Comparison of ENCODE assay signal across 8 mouse cellular contexts in genomic region chr5:130171423-130171954, GRCm38 (mm10). TPM values are rescaled to one million over a fixed set of nuclear protein-coding genes. Genes with fewer than 3 reads are reported as not detected.
DNase-seq lines count a peak whose midpoint lies in the region; ATAC-seq lines count a peak whose summit lies in the region.

Gene Rabgef1 (plus strand): TSS chr5:130171798.

- peaks cover 18% of the 10 kb centered on the region for H3K4me1 ChIP-seq in embryonic facial prominence, embryonic 13.5 days
- peaks cover 20% of the 10 kb centered on the region for H3K4me1 ChIP-seq in limb, embryonic 10.5 days
- peaks cover 18% of the 10 kb centered on the region for H3K4me1 ChIP-seq in midbrain, embryonic 12.5 days

- peak; percentile 86 for ATAC-seq in embryonic facial prominence, embryonic 13.5 days (ENCODE audit: insufficient number of reproducible peaks, insufficient read depth, low FRiP score, low TSS enrichment, low read depth)
- peak; percentile 95 for ATAC-seq in midbrain, embryonic 12.5 days (ENCODE audit: low FRiP score, low read depth)

- peak within 1 kb of the TSS; percentile 92 for H3K9ac ChIP-seq in embryonic facial prominence, embryonic 13.5 days
- peak within 1 kb of the TSS; percentile 90 for H3K9ac ChIP-seq in midbrain, embryonic 12.5 days (replicated peaks)

- H3K4me3 ChIP-seq in embryonic facial prominence, embryonic 13.5 days = peak within 1 kb of the TSS; percentile 96
- H3K4me3 ChIP-seq in limb, embryonic 10.5 days = peak within 1 kb of the TSS; percentile 97
- peak within 1 kb of the TSS; percentile 90 for H3K4me3 ChIP-seq in midbrain, embryonic 12.5 days

- peak within 1 kb of the TSS; percentile 83 for H3K4me2 ChIP-seq in embryonic facial prominence, embryonic 13.5 days
- peak within 1 kb of the TSS; percentile 82 for H3K4me2 ChIP-seq in midbrain, embryonic 12.5 days (replicated peaks)

- H3K36me3 ChIP-seq in embryonic facial prominence, embryonic 13.5 days = no peaks in the 10 kb centered on the region
- H3K36me3 ChIP-seq in limb, embryonic 10.5 days = no peaks in the 10 kb centered on the region
- no peaks in the 10 kb centered on the region for H3K36me3 ChIP-seq in midbrain, embryonic 12.5 days

- H3K27ac ChIP-seq in embryonic facial prominence, embryonic 13.5 days = peak within 1 kb of the TSS; percentile 78
- peak within 1 kb of the TSS; percentile 92 for H3K27ac ChIP-seq in limb, embryonic 10.5 days
- H3K27ac ChIP-seq in midbrain, embryonic 12.5 days (replicated peaks) = peak within 1 kb of the TSS; percentile 89

- under 1% methylated on average over 59 of the region's 62 CpGs for WGBS in embryonic facial prominence, embryonic 13.5 days
- under 1% methylated on average over 62 of the region's 62 CpGs for WGBS in limb, embryonic 10.5 days
- WGBS in midbrain, embryonic 12.5 days = under 1% methylated on average over 54 of the region's 62 CpGs

- DNase-seq in 3134 (ENCODE audit: extremely low read depth, insufficient read length, low spot score) = peak; percentile 94
- peak; percentile 88 to 89 for DNase-seq in adrenal gland, postnatal 4 days (ENCODE audit: low spot score in 2 of 2)
- peak; percentile 97 for DNase-seq in heart, adult 18-20 months
- peak; percentile 95 for DNase-seq in kidney, adult 18-20 months
- DNase-seq in limb, embryonic 10.5 days (ENCODE audit: low spot score) = peak; percentile 97
- peak; percentile 96 for DNase-seq in skeletal muscle tissue, adult 2 months (ENCODE audit: low read depth, low spot score)

- H3K9me3 ChIP-seq in embryonic facial prominence, embryonic 13.5 days = no peaks in the 10 kb centered on the region
- no peaks in the 10 kb centered on the region for H3K9me3 ChIP-seq in limb, embryonic 10.5 days (replicated peaks)
- no peaks in the 10 kb centered on the region for H3K9me3 ChIP-seq in midbrain, embryonic 12.5 days

- H3K27me3 ChIP-seq in embryonic facial prominence, embryonic 13.5 days = no peaks in the 10 kb centered on the region
- no peaks in the 10 kb centered on the region for H3K27me3 ChIP-seq in limb, embryonic 10.5 days (ENCODE audit: low read depth, poor library complexity, severe bottlenecking)
- H3K27me3 ChIP-seq in midbrain, embryonic 12.5 days = no peaks in the 10 kb centered on the region

RNA-seq across cellular contexts. Expression of gene Rabgef1, which starts in this region (rescaled TPM):
- total RNA-seq in adrenal gland, postnatal 4 days (2021) = 10 to 100 TPM; 36.5 to 43.2 TPM
- polyA plus RNA-seq in embryonic facial prominence, embryonic 13.5 days (2015; fragmentation: Nextera tagmentation; extraction: Ambion mirVana) = 25.8 and 28.0 TPM in 2 replicates
- total RNA-seq in heart, adult 18-20 months (2021) = 10 to 100 TPM; 23.4 to 24.9 TPM
- polyA plus RNA-seq in limb, embryonic 10.5 days (2016; fragmentation: Nextera tagmentation; extraction: Ambion mirVana) = 21.7 and 22.1 TPM in 2 replicates
- polyA plus RNA-seq in midbrain, embryonic 12.5 days (2016; fragmentation: Nextera tagmentation; extraction: Ambion mirVana) = 33.1 and 36.9 TPM in 2 replicates

Comparison
In these comparisons a context has a peak if more than half of its experiments do, and no peak if none do; other contexts are left out.
1. Peak in every context shown above with its lines: DNase-seq, ATAC-seq, H3K4me3 ChIP-seq and H3K27ac ChIP-seq.